Comparison of ENCODE assay signal across 14 mouse cellular contexts in genomic region chr4:130376675-130377074, GRCm38 (mm10). TPM values are rescaled to one million over a fixed set of nuclear protein-coding genes. Genes with fewer than 3 reads are reported as not detected.
DNase-seq lines count a peak whose midpoint lies in the region; ATAC-seq and TF ChIP-seq lines count a peak whose summit lies in the region.
"Had no signal": no experiment of that assay in that cellular context is flagged by ENCODE, and none has a peak within 500 bp of the region (broad histone marks: within the 10 kb centered on the region; RNA-seq: fewer than 3 reads in every experiment).

No protein-coding gene starts in this region.

- in situ Hi-C loops in CH12.LX (cut with MboI; ENCODE audit: low pct_ligation_motif_present, low pct_unique_long_range_greater_than_20kb, low sequenced_read_pairs) = no loop called here

- H3K4me2 ChIP-seq in forebrain, embryonic 14.5 days (ENCODE audit: low read length) = no peak overlapping the region
- no peak overlapping the region for H3K4me2 ChIP-seq in forebrain, embryonic 16.5 days (ENCODE audit: low read length)
- H3K4me2 ChIP-seq in liver, embryonic 14.5 days (ENCODE audit: low read depth) = no peak overlapping the region
- no peak overlapping the region for H3K4me2 ChIP-seq in CH12.LX (ENCODE audit: insufficient read depth, low read depth, poor library complexity, severe bottlenecking)
- H3K4me2 ChIP-seq: hindbrain, embryonic 13.5 days; kidney, embryonic 15.5 days; limb, embryonic 13.5 days had no signal

- H3K9ac ChIP-seq in forebrain, embryonic 14.5 days (ENCODE audit: low read length) = no peak overlapping the region
- H3K9ac ChIP-seq in forebrain, embryonic 16.5 days (replicated peaks; ENCODE audit: low read depth, low read length) = no peak overlapping the region
- H3K9ac ChIP-seq in liver, embryonic 14.5 days (replicated peaks) = no peak overlapping the region
- no peak overlapping the region for H3K9ac ChIP-seq in CH12.LX (ENCODE audit: insufficient read depth, low read depth)
- H3K9ac ChIP-seq: hindbrain, embryonic 13.5 days; kidney, embryonic 15.5 days; limb, embryonic 13.5 days had no signal

- H3K36me3 ChIP-seq in forebrain, embryonic 14.5 days (ENCODE audit: control insufficient read depth, insufficient read depth, low read length) = peaks cover 87% of the 10 kb centered on the region
- peaks cover 30% of the 10 kb centered on the region for H3K36me3 ChIP-seq in forebrain, embryonic 16.5 days (ENCODE audit: control insufficient read depth, insufficient read depth)
- peaks cover 84% of the 10 kb centered on the region for H3K36me3 ChIP-seq in liver, embryonic 14.5 days (replicated peaks; ENCODE audit: control insufficient read depth, insufficient read depth, low read depth)
- peaks cover 67 to 93% of the 10 kb centered on the region in 2 experiments for H3K36me3 ChIP-seq in CH12.LX (replicated peaks in 1 of 2; ENCODE audit: control insufficient read depth in 1 of 2, insufficient read depth in 1 of 2, low read length in 1 of 2)

- H3K27ac ChIP-seq in forebrain, embryonic 14.5 days (ENCODE audit: low read depth, low read length) = no peak overlapping the region
- H3K27ac ChIP-seq in forebrain, embryonic 16.5 days (ENCODE audit: low read length) = no peak overlapping the region
- no peak overlapping the region for H3K27ac ChIP-seq in liver, embryonic 14.5 days
- H3K27ac ChIP-seq in CH12.LX (ENCODE audit: insufficient read depth, low read depth) = no peak overlapping the region
- H3K27ac ChIP-seq: heart, embryonic 10.5 days; hindbrain, embryonic 13.5 days; kidney, embryonic 15.5 days; limb, embryonic 13.5 days had no signal

- TF ChIP-seq POLR2A in CH12.LX (IDR thresholded peaks at IDR 0.05; ENCODE audit: low read depth, low read length) = no peak

- no peaks in the 10 kb centered on the region for H3K27me3 ChIP-seq in forebrain, embryonic 14.5 days (replicated peaks; ENCODE audit: control insufficient read depth, insufficient read depth, low read length)
- no peaks in the 10 kb centered on the region for H3K27me3 ChIP-seq in forebrain, embryonic 16.5 days (replicated peaks; ENCODE audit: control insufficient read depth, insufficient read depth, low read length)
- no peaks in the 10 kb centered on the region for H3K27me3 ChIP-seq in liver, embryonic 14.5 days (ENCODE audit: control insufficient read depth, insufficient read depth, low read length)
- H3K27me3 ChIP-seq in CH12.LX (replicated peaks) = no peaks in the 10 kb centered on the region
- H3K27me3 ChIP-seq: hindbrain, embryonic 13.5 days; kidney, embryonic 15.5 days; limb, embryonic 13.5 days had no signal

- H3K4me3 ChIP-seq in forebrain, embryonic 14.5 days (ENCODE audit: low read depth, low read length) = no peak overlapping the region
- H3K4me3 ChIP-seq in forebrain, embryonic 16.5 days (replicated peaks; ENCODE audit: low read length) = no peak overlapping the region
- H3K4me3 ChIP-seq in liver, embryonic 14.5 days (ENCODE audit: insufficient read depth in 1 of 2, low read depth in 2 of 2, low read length in 2 of 2) = no peak overlapping the region
- H3K4me3 ChIP-seq in CH12.LX (replicated peaks in 1 of 3; ENCODE audit: low read depth in 2 of 3, low read length in 2 of 3, poor library complexity in 1 of 3) = no peak overlapping the region
- H3K4me3 ChIP-seq: heart, embryonic 10.5 days; hindbrain, embryonic 13.5 days; kidney, embryonic 15.5 days; limb, embryonic 13.5 days had no signal

- no peak for TF ChIP-seq EP300 in liver, embryonic 14.5 days (IDR thresholded peaks at IDR 0.05; ENCODE audit: low read depth)
- TF ChIP-seq EP300 in CH12.LX (IDR thresholded peaks at IDR 0.05; ENCODE audit: low read length) = no peak

- TF ChIP-seq CTCF in liver, embryonic 14.5 days (IDR thresholded peaks at IDR 0.05; ENCODE audit: low read depth) = peak; percentile 27; the same call in 1 of the 2 replicates
- TF ChIP-seq CTCF in CH12.LX (conservative IDR thresholded peaks at IDR 0.05 in 1 of 2, IDR thresholded peaks at IDR 0.05 in 1 of 2; ENCODE audit: low read depth in 2 of 2, low read length in 2 of 2) = peak in 1 of 2 experiments; percentile 50; a peak in 2 of 4 replicates

- no peaks in the 10 kb centered on the region; the same call in 1 of the 2 replicates for H3K79me2 ChIP-seq in CH12.LX (replicated peaks; ENCODE audit: control insufficient read depth, extremely low read depth, insufficient read depth, poor library complexity, severe bottlenecking)

- no peaks in the 10 kb centered on the region for H3K4me1 ChIP-seq in forebrain, embryonic 14.5 days (ENCODE audit: control insufficient read depth, insufficient read depth, low read length)
- H3K4me1 ChIP-seq in forebrain, embryonic 16.5 days (replicated peaks; ENCODE audit: control insufficient read depth, insufficient read depth, low read length) = no peaks in the 10 kb centered on the region
- no peaks in the 10 kb centered on the region for H3K4me1 ChIP-seq in liver, embryonic 14.5 days (replicated peaks; ENCODE audit: control insufficient read depth in 2 of 2, insufficient read depth in 2 of 2, low read length in 1 of 2)
- H3K4me1 ChIP-seq in CH12.LX (ENCODE audit: control insufficient read depth in 1 of 2, insufficient read depth in 2 of 2) = no peaks in the 10 kb centered on the region
- H3K4me1 ChIP-seq: heart, embryonic 10.5 days; hindbrain, embryonic 13.5 days; kidney, embryonic 15.5 days; limb, embryonic 13.5 days had no signal

- no peak; the same call in none of the 2 replicates for TF ChIP-seq RAD21 in CH12.LX (IDR thresholded peaks at IDR 0.05; ENCODE audit: low read depth, low read length)

- dilution Hi-C loops in CH12.LX (cut with MboI; ENCODE audit: extremely low pct_ligation_motif_present, extremely low pct_unique_long_range_greater_than_20kb, low sequenced_read_pairs) = no loop called here

- H3K9me3 ChIP-seq in forebrain, embryonic 14.5 days (replicated peaks; ENCODE audit: control insufficient read depth, low read length) = no peaks in the 10 kb centered on the region
- no peaks in the 10 kb centered on the region for H3K9me3 ChIP-seq in forebrain, embryonic 16.5 days (ENCODE audit: control insufficient read depth, low read length)
- H3K9me3 ChIP-seq in liver, embryonic 14.5 days (ENCODE audit: control insufficient read depth, low read length) = no peaks in the 10 kb centered on the region
- H3K9me3 ChIP-seq in CH12.LX (replicated peaks; ENCODE audit: low read length) = peaks cover 7% of the 10 kb centered on the region
- H3K9me3 ChIP-seq: heart, embryonic 10.5 days; kidney, embryonic 15.5 days; limb, embryonic 13.5 days had no signal

- DNase-seq in forebrain, embryonic 14.5 days (ENCODE audit: low spot score) = peak; percentile 61
- DNase-seq in liver, embryonic 14.5 days (ENCODE audit: low read depth in 3 of 3, low spot score in 3 of 3) = no peak
- DNase-seq in liver (no peak), CH12.LX (ENCODE audit: extremely low read depth) (peak; percentile 21)
- peak; percentile 30 for DNase-seq in embryo, embryonic 10.5 days (ENCODE audit: low spot score)
- DNase-seq in spleen, postnatal 10 days (ENCODE audit: low spot score in 2 of 2) = no peak
- no peak for DNase-seq in left cerebral cortex, adult 9 months (ENCODE audit: low spot score in 2 of 2)
- DNase-seq: thymus, postnatal 14 days had no signal

- 83% methylated on average over 4 of the region's 4 CpGs for WGBS in forebrain, embryonic 14.5 days
- WGBS in forebrain, embryonic 16.5 days = 87% methylated on average over 4 of the region's 4 CpGs
- 79% methylated on average over 4 of the region's 4 CpGs for WGBS in liver, embryonic 14.5 days (ENCODE audit: insufficient replicate concordance)

- ATAC-seq in forebrain, embryonic 14.5 days = no peak
- no peak for ATAC-seq in forebrain, embryonic 16.5 days
- no peak for ATAC-seq in liver, embryonic 14.5 days (ENCODE audit: insufficient read depth)
- ATAC-seq: activated CD4-positive, CD25-positive, alpha-beta regulatory T cell, adult 4 months had no signal

TF ChIP-seq in CH12.LX, 34 proteins besides CTCF, POLR2A, EP300 and RAD21 (continues in another document):
- TF ChIP-seq MAFK (IDR thresholded peaks at IDR 0.05; ENCODE audit: insufficient replicate concordance, low read length) = no peak
- no peak for TF ChIP-seq IRF4 (IDR thresholded peaks at IDR 0.05; ENCODE audit: low read depth, low read length)
- TF ChIP-seq SMC3 (IDR thresholded peaks at IDR 0.05; ENCODE audit: low read depth, low read length) = peak; percentile 37
- no peak for TF ChIP-seq SIN3A (IDR thresholded peaks at IDR 0.05; ENCODE audit: low read length)
- TF ChIP-seq MXI1 (IDR thresholded peaks at IDR 0.05; ENCODE audit: low read depth, low read length) = no peak
- no peak for TF ChIP-seq CHD2 (IDR thresholded peaks at IDR 0.05; ENCODE audit: low read length)
- no peak for TF ChIP-seq RCOR1 (conservative IDR thresholded peaks at IDR 0.05; ENCODE audit: low read depth, low read length)
- no peak for TF ChIP-seq TBP (conservative IDR thresholded peaks at IDR 0.05; ENCODE audit: low read depth, low read length)
- no peak for TF ChIP-seq HCFC1 (IDR thresholded peaks at IDR 0.05; ENCODE audit: low read depth, low read length)
- no peak for TF ChIP-seq JUND (conservative IDR thresholded peaks at IDR 0.05; ENCODE audit: low read depth, low read length)
- TF ChIP-seq ZNF384 (IDR thresholded peaks at IDR 0.05; ENCODE audit: low read depth, low read length) = no peak
- no peak for TF ChIP-seq PAX5 (IDR thresholded peaks at IDR 0.05; ENCODE audit: low read length)
- 0 out of 2 replicates have a peak, but pooled peaks have one; percentile 19 for TF ChIP-seq MYC (IDR thresholded peaks at IDR 0.05; ENCODE audit: low read depth, low read length)
- TF ChIP-seq CHD1 (IDR thresholded peaks at IDR 0.05; ENCODE audit: low read depth, low read length) = no peak
- TF ChIP-seq UBTF (IDR thresholded peaks at IDR 0.05; ENCODE audit: low read depth, low read length) = no peak

RNA-seq across cellular contexts. Expression of gene Snrnp40, which starts 16.7 kb away (rescaled TPM):
- polyA plus RNA-seq in forebrain, embryonic 14.5 days (2014; fragmentation: Nextera tagmentation; extraction: Ambion mirVana) = 143 and 160 TPM in 2 replicates
- 125 and 126 TPM in 2 replicates for polyA plus RNA-seq in forebrain, embryonic 16.5 days (2015; fragmentation: Nextera tagmentation; extraction: Ambion mirVana)
- 39.8 and 50.3 TPM in 2 replicates for polyA plus RNA-seq in liver, embryonic 14.5 days (2012; rRNA removed)
- polyA plus RNA-seq in liver, embryonic 14.5 days (2014; fragmentation: Nextera tagmentation; extraction: Ambion mirVana) = 74.6 and 77.2 TPM in 2 replicates
- total RNA-seq in CH12.LX (2012; rRNA removed) (108 and 134 TPM in 2 replicates), CH12.LX (2014; rRNA removed) (180 and 184 TPM in 2 replicates)
- 128 and 157 TPM in 2 replicates for polyA plus RNA-seq in CH12.LX (2012; ENCODE audit: insufficient read length, low read depth)

RNA-seq across cellular contexts. Expression of gene Zcchc17, which starts 16.9 kb away (rescaled TPM):
- polyA plus RNA-seq in forebrain, embryonic 14.5 days (2014; fragmentation: Nextera tagmentation; extraction: Ambion mirVana) = 91.3 and 91.7 TPM in 2 replicates
- 76.1 and 81.9 TPM in 2 replicates for polyA plus RNA-seq in forebrain, embryonic 16.5 days (2015; fragmentation: Nextera tagmentation; extraction: Ambion mirVana)
- 10.8 and 17.1 TPM in 2 replicates for polyA plus RNA-seq in liver, embryonic 14.5 days (2012; rRNA removed)
- polyA plus RNA-seq in liver, embryonic 14.5 days (2014; fragmentation: Nextera tagmentation; extraction: Ambion mirVana) = 44.9 and 49.7 TPM in 2 replicates
- 31.7 and 42.6 TPM in 2 replicates for total RNA-seq in CH12.LX (2012; rRNA removed)
- 51.8 and 54.8 TPM in 2 replicates for total RNA-seq in CH12.LX (2014; rRNA removed)
- 67.7 and 87.4 TPM in 2 replicates for polyA plus RNA-seq in CH12.LX (2012; ENCODE audit: insufficient read length, low read depth)

Comparison
In these comparisons a context has a peak if more than half of its experiments do, and no peak if none do; other contexts are left out.
1. DNase-seq: peak in forebrain, embryonic 14.5 days (single experiment), CH12.LX (single experiment) and embryo, embryonic 10.5 days (single experiment); none in liver, embryonic 14.5 days (0 of 3), liver (single experiment), spleen, postnatal 10 days (0 of 2) and left cerebral cortex, adult 9 months (0 of 2).